Mouse (Mus musculus) Patski (cell line): ENCODE measurements at regions not wholly inside any gene's neighbourhood (a gene's known extent, or its start where the extent isn't known, plus 50 kb on each side); places are given as distances from the start of the nearest gene placed in this dataset.

ENCODE experiments used
- ATAC-seq: fragments of 100-300 bp; one replicate; pipeline ENCODE4 v1.8.0; 2021
- CTCF ChIA-PET: fragments of 350-600 bp; sonication (Branson Sonifier 250); formaldehyde crosslinking; loops from one replicate; lab custom pipeline; 2022; ENCODE audit warnings: inconsistent platforms; lab: Charles Lee
- POLR2A ChIA-PET: fragments of 350-600 bp; sonication (Branson Sonifier 250); formaldehyde crosslinking; loops from one replicate; lab custom pipeline; 2022; ENCODE audit warnings: antibody characterized with exemption, inconsistent platforms; lab: Charles Lee
- DNase-seq: peaks from one replicate; pipeline ENCODE4 v3.0.0-alpha.2; 2011; ENCODE audit warnings: low read depth, low spot score
- H3K27me3 ChIP-seq: fragments of 371-371 bp; one replicate; pipeline ENCODE4 v1.5.1; 2021
- CTCF ChIP-seq: fragments of 100-300 bp; IDR thresholded peaks from one replicate; pipeline ENCODE4 v1.5.1; 2021
- in situ Hi-C: fragments of 300-500 bp; cut with MboI; formaldehyde crosslinking; loops from 3 replicates; pipeline ENCODE4 v1.11.1; 2018; ENCODE audit warnings: low pct_unique_long_range_greater_than_20kb, mixed read lengths

GRCm38 (mm10) chr6:101534214-101535052, 156.7 kb upstream of the Pdzrn3 start:
- no peak for DNase-seq
- in situ Hi-C loops = loop anchor here (5.0 to 10.0 kb wide), 2 partner anchors 267 to 650 kb away; no protein-coding TSS in a partner anchor
- CTCF ChIA-PET = interaction anchor here (0.7 to 3.6 kb wide), 12 partner anchors 8 to 335 kb away, joined by 3 to 23 read pairs (median 3); no protein-coding TSS in a partner anchor

GRCm38 (mm10) chr6:101532436-101532835, 154.7 kb upstream of the Pdzrn3 start:
- H3K27me3 ChIP-seq = peaks cover 12% of the 10 kb centered on the region
- ATAC-seq = no peak
- POLR2A ChIA-PET = no interaction called here
- CTCF ChIA-PET = interaction anchor here (3.6 kb wide), 1 partner anchor 266 kb away, joined by 23 read pairs; no protein-coding TSS in a partner anchor
- no peak for DNase-seq
- TF ChIP-seq CTCF = no peak
- in situ Hi-C loops = loop anchor here (5.0 to 10.0 kb wide), 2 partner anchors 265 to 648 kb away; no protein-coding TSS in a partner anchor

More at GRCm38 (mm10) chr6:101534214-101535052, 156.7 kb upstream of the Pdzrn3 start:
- H3K27me3 ChIP-seq = peaks cover 17% of the 10 kb centered on the region
- POLR2A ChIA-PET = no interaction called here
- no peak for ATAC-seq
- peak; percentile 86 for TF ChIP-seq CTCF

- ATAC-seq (no peak), DNase-seq (no peak)
- ChIA-PET POLR2A (no interaction called here), CTCF (interaction anchor here (0.6 to 0.9 kb wide), 2 partner anchors 68 to 266 kb away, joined by 3 read pairs; no protein-coding TSS in a partner anchor)
- H3K27me3 ChIP-seq = peaks cover 12% of the 10 kb centered on the region
- in situ Hi-C loops = loop anchor here (5.0 to 10.0 kb wide), 2 partner anchors 265 to 647 kb away; no protein-coding TSS in a partner anchor
- TF ChIP-seq CTCF = no peak
Observed at GRCm38 (mm10) chr6:101531914-101532313, 154.2 kb upstream of the Pdzrn3 start.

- no peak for DNase-seq
- TF ChIP-seq CTCF = no peak
- ChIA-PET POLR2A (no interaction called here), CTCF (no interaction called here)
- no peaks in the 10 kb centered on the region for H3K27me3 ChIP-seq
- no peak for ATAC-seq
- in situ Hi-C loops = no loop called here
Observed at GRCm38 (mm10) chr6:101525129-101525528, 147.4 kb upstream of the Pdzrn3 start.

GRCm38 (mm10) chr6:101521316-101521715, 143.6 kb upstream of the Pdzrn3 start:
- in situ Hi-C loops = no loop called here
- ChIA-PET POLR2A (no interaction called here), CTCF (interaction anchor here (1.2 kb wide), 1 partner anchor 14 kb away, joined by 3 read pairs; no protein-coding TSS in a partner anchor)
- DNase-seq = no peak
- H3K27me3 ChIP-seq = no peaks in the 10 kb centered on the region
- TF ChIP-seq CTCF = no peak
- ATAC-seq = no peak

- H3K27me3 ChIP-seq = peaks cover 2% of the 10 kb centered on the region
- ChIA-PET CTCF (no interaction called here), POLR2A (no interaction called here)
- in situ Hi-C loops = no loop called here
- no peak for TF ChIP-seq CTCF
- no peak for DNase-seq
- ATAC-seq = no peak
Observed at GRCm38 (mm10) chr6:101520755-101521154, 143.1 kb upstream of the Pdzrn3 start.

GRCm38 (mm10) chr6:101518904-101519701, 141.4 kb upstream of the Pdzrn3 start:
- H3K27me3 ChIP-seq = peaks cover 3% of the 10 kb centered on the region
- in situ Hi-C loops = no loop called here
- TF ChIP-seq CTCF = no peak
- CTCF ChIA-PET = no interaction called here
- POLR2A ChIA-PET = interaction anchor here (0.6 kb wide), 1 partner anchor 243 kb away, joined by 3 read pairs; no protein-coding TSS in a partner anchor
- DNase-seq (no peak), ATAC-seq (no peak)

- no peak for TF ChIP-seq CTCF
- ATAC-seq (no peak), DNase-seq (no peak)
- H3K27me3 ChIP-seq = peaks cover 3% of the 10 kb centered on the region
- CTCF ChIA-PET = no interaction called here
- in situ Hi-C loops = no loop called here
- POLR2A ChIA-PET = no interaction called here
Observed at GRCm38 (mm10) chr6:101517584-101517983, 139.9 kb upstream of the Pdzrn3 start.

- ChIA-PET POLR2A (no interaction called here), CTCF (no interaction called here)
- in situ Hi-C loops = no loop called here
- no peak for DNase-seq
- H3K27me3 ChIP-seq = peaks cover 3% of the 10 kb centered on the region
- ATAC-seq = no peak
- TF ChIP-seq CTCF = no peak
Observed at GRCm38 (mm10) chr6:101513696-101514095, 136.0 kb upstream of the Pdzrn3 start.

- POLR2A ChIA-PET = no interaction called here
- TF ChIP-seq CTCF = no peak
- CTCF ChIA-PET = no interaction called here
- H3K27me3 ChIP-seq = peaks cover 17% of the 10 kb centered on the region
- DNase-seq (no peak), ATAC-seq (no peak)
- in situ Hi-C loops = no loop called here
Observed at GRCm38 (mm10) chr6:101502149-101502548, 124.5 kb upstream of the Pdzrn3 start.
